Mouse (Mus musculus): ENCODE measurements around the gene Neurl1a. TPM values are rescaled to one million over a fixed set of nuclear protein-coding genes. Genes with fewer than 3 reads are reported as not detected.

The Neurl1a gene
- total RNA-seq, 2 experiments from 2014 or later: 0.04 TPM; not detected in 1

- ATAC-seq (replicated peaks; ENCODE audit: poor library complexity): 0 out of 2 replicates have a peak, but pooled peaks have one; percentile 3
Observed at GRCm38 (mm10) chr19:47167617-47168214, 10.9 kb upstream of the Neurl1a start.

GRCm38 (mm10) chr19:47168223-47168622, 10.4 kb upstream of the Neurl1a start:
- ATAC-seq (replicated peaks; ENCODE audit: poor library complexity): peak; percentile 93

- ATAC-seq (replicated peaks; ENCODE audit: poor library complexity): peak; percentile 87
Observed at GRCm38 (mm10) chr19:47168793-47169412, 9.7 kb upstream of the Neurl1a start.

- ATAC-seq (replicated peaks; ENCODE audit: poor library complexity): peak; percentile 63
Observed at GRCm38 (mm10) chr19:47174515-47174914, 4.1 kb upstream of the Neurl1a start.

- no peak for ATAC-seq (replicated peaks; ENCODE audit: poor library complexity)
Observed at GRCm38 (mm10) chr19:47175472-47175871, 3.1 kb upstream of the Neurl1a start.

- no peak for ATAC-seq (replicated peaks; ENCODE audit: poor library complexity)
Observed at GRCm38 (mm10) chr19:47176916-47177505, 1.6 kb upstream of the Neurl1a start.

GRCm38 (mm10) chr19:47178001-47178400, 619 bp upstream of the Neurl1a start:
- ATAC-seq (replicated peaks; ENCODE audit: poor library complexity): peak; percentile 59

GRCm38 (mm10) chr19:47179272-47179809, 721 bp downstream of the Neurl1a start:
- ATAC-seq (replicated peaks; ENCODE audit: poor library complexity): no peak

GRCm38 (mm10) chr19:47180011-47180410, 1.4 kb downstream of the Neurl1a start:
- no peak for ATAC-seq (replicated peaks; ENCODE audit: poor library complexity)

- no peak for ATAC-seq (replicated peaks; ENCODE audit: poor library complexity)
Observed at GRCm38 (mm10) chr19:47184221-47184620, 5.6 kb downstream of the Neurl1a start.

GRCm38 (mm10) chr19:47184736-47185135, 6.1 kb downstream of the Neurl1a start:
- ATAC-seq (replicated peaks; ENCODE audit: poor library complexity): no peak

- ATAC-seq (replicated peaks; ENCODE audit: poor library complexity): no peak
Observed at GRCm38 (mm10) chr19:47186514-47187275, 8.1 kb downstream of the Neurl1a start.

GRCm38 (mm10) chr19:47188515-47189128, 10.0 kb downstream of the Neurl1a start:
- no peak for ATAC-seq (replicated peaks; ENCODE audit: poor library complexity)

GRCm38 (mm10) chr19:47192158-47192557, 13.5 kb downstream of the Neurl1a start:
- ATAC-seq (replicated peaks; ENCODE audit: poor library complexity): no peak

GRCm38 (mm10) chr19:47198671-47199350, 20.2 kb downstream of the Neurl1a start:
- ATAC-seq (replicated peaks; ENCODE audit: poor library complexity): no peak

- ATAC-seq (replicated peaks; ENCODE audit: poor library complexity): no peak
Observed at GRCm38 (mm10) chr19:47201972-47202371, 23.4 kb downstream of the Neurl1a start.

- ATAC-seq (replicated peaks; ENCODE audit: poor library complexity): no peak
Observed at GRCm38 (mm10) chr19:47202429-47202828, 23.8 kb downstream of the Neurl1a start.

GRCm38 (mm10) chr19:47203042-47203441, 24.4 kb downstream of the Neurl1a start:
- ATAC-seq (replicated peaks; ENCODE audit: poor library complexity): no peak

- no peak for ATAC-seq (replicated peaks; ENCODE audit: poor library complexity)
Observed at GRCm38 (mm10) chr19:47204653-47205052, 26.0 kb downstream of the Neurl1a start.

GRCm38 (mm10) chr19:47206126-47206525, 27.5 kb downstream of the Neurl1a start:
- ATAC-seq (replicated peaks; ENCODE audit: poor library complexity): no peak

Measured in megakaryocyte progenitor cell, adult 5-6 weeks (primary cell).